Mouse (Mus musculus): ENCODE data around the gene Ssh1.

DNA sequence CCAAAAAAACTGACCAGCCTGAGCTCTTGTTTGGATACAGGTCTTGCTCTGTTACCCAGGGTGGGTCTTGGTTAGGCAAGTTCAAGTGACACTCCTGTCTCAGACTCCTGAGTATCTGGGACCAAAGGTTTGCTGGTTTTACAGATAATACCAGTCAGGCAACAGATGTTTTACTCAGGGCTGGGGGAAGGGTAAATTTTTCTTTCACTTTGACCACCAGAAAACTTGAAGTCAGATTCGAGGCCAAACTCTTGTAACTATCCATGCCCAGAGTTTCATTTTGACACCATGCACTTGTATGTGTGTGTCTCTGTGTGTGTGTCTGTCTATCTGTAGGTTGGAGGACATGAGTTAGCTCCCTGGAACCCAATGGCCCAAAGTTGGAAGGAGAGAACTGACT is 13.2 kb downstream of the Ssh1 start:
- TF ChIP-seq GATA1 (IDR thresholded peaks at IDR 0.05; ENCODE audit: low read length) (no peak), TAL1 (IDR thresholded peaks at IDR 0.05; ENCODE audit: low read length) (peak; percentile 52; the same call in 1 of the 3 replicates)
